Mouse (Mus musculus): Measurements from ENCODE around the gene Pisd. TPM values are rescaled to one million over a fixed set of nuclear protein-coding genes. Genes with fewer than 3 reads are reported as not detected.
"Not testable (repeated sequence)": the region's sequence is repeated elsewhere in the genome, so short reads cannot be mapped to it uniquely, and the experiment has no call there.

The Pisd gene
- polyA plus RNA-seq, 1 experiment, result 39.8 TPM

DNA sequence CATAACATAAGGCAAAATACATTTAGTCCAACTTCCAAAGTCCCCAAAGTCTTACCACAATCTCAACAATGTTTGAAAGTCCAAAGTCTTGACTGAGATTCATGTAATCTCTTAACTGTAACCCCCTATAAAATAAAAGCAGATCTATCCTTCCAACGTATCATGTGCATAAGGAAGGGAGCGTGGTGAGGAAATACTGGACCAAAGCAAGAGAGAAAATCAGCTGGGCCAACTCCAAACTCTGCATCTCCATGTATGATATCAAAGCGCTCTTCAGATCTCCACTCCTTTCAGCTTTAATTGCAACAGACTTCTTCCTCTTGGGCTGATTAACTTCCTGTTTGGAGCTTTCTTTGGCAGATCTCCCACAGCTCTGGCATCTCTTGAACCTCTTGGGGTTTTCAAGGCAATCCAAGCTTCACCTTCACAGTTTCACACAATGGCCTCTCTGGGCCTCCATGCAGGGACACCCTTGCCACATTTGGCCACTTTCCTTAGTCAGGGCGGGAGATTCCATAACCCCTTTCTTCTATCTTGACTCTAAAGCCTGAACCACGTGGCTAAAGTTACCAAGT, 23.8 kb downstream of the Pisd start:
- Histone ChIP-seq H3K36me3 (ENCODE audit: control insufficient read depth, insufficient read depth, low read length) (no peaks in the 10 kb centered on the region), H3K27me3 (ENCODE audit: control insufficient read depth, insufficient read depth, low read length) (no peaks in the 10 kb centered on the region), H3K27ac (ENCODE audit: control insufficient read depth, insufficient read depth, low read length) (no peak overlapping the region), H3K4me1 (replicated peaks; ENCODE audit: control insufficient read depth, insufficient read depth, low read length) (no peaks in the 10 kb centered on the region), H3K4me3 (ENCODE audit: control insufficient read depth, insufficient read depth, low read length) (no peak overlapping the region)
- WGBS, result 59% methylated on average over 5 of the region's 5 CpGs
- no peak for DNase-seq
- TF ChIP-seq POLR2A (IDR thresholded peaks at IDR 0.05; ENCODE audit: control insufficient read depth, extremely low read depth, insufficient read depth, low read length, poor library complexity) (no peak), CTCF (IDR thresholded peaks at IDR 0.05; ENCODE audit: borderline replicate concordance, control insufficient read depth, extremely low read depth, insufficient read depth, low read length, poor library complexity) (no peak)

DNA sequence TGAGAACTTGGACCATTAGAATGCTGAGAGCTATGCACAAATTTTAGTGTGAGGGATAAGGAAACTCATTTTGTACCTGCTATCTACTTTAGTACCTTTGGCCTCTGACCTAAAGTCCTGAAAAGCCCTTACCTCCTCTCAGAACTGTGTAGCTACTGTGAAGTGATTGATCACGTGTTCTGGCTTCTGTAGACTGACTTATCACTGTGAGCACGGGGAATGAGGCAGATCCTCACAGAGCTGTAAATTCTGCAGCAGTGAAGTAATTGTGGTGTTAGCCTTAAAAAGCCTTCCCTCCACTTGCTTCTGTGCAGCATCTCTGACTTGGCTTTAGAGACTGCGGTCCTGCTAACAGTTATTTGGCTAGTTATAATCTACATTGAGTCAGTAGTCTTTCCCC, 24.7 kb downstream of the Pisd start:
- Histone ChIP-seq H3K36me3 (ENCODE audit: control insufficient read depth, insufficient read depth, low read length) (no peaks in the 10 kb centered on the region), H3K4me1 (replicated peaks; ENCODE audit: control insufficient read depth, insufficient read depth, low read length) (no peaks in the 10 kb centered on the region), H3K27ac (ENCODE audit: control insufficient read depth, insufficient read depth, low read length) (no peak overlapping the region), H3K4me3 (ENCODE audit: control insufficient read depth, insufficient read depth, low read length) (no peak overlapping the region), H3K27me3 (ENCODE audit: control insufficient read depth, insufficient read depth, low read length) (no peaks in the 10 kb centered on the region)
- no peak for DNase-seq
- TF ChIP-seq CTCF (IDR thresholded peaks at IDR 0.05; ENCODE audit: borderline replicate concordance, control insufficient read depth, extremely low read depth, insufficient read depth, low read length, poor library complexity) (no peak), POLR2A (IDR thresholded peaks at IDR 0.05; ENCODE audit: control insufficient read depth, extremely low read depth, insufficient read depth, low read length, poor library complexity) (no peak)
- WGBS, result 96% methylated on average over 3 of the region's 3 CpGs

DNA sequence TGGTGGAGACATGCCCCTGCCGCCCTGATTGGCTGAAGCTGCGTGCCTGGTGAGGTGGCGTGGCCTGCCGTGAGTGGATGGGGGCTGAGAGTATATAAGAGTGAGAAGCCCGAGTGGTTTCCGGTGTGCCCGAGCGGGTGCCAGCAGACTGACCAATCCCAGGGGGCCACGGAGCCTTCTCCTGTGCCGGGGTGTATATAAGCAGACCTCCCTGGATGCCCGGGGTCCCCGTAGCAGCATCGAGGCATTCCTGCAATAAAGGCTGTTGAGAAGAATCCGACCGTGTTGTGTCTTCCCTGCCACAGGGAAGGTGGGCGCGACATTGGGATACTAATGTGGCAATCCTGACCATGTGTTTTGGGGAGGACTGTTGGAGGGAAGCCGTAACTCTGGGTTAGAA, 25.1 kb downstream of the Pisd start:
- H3K4me1 ChIP-seq (replicated peaks; ENCODE audit: control insufficient read depth, insufficient read depth, low read length); H3K4me3 ChIP-seq (ENCODE audit: control insufficient read depth, insufficient read depth, low read length); H3K27ac ChIP-seq (ENCODE audit: control insufficient read depth, insufficient read depth, low read length); H3K27me3 ChIP-seq (ENCODE audit: control insufficient read depth, insufficient read depth, low read length); DNase-seq; H3K36me3 ChIP-seq (ENCODE audit: control insufficient read depth, insufficient read depth, low read length): not testable (repeated sequence)
- 97% methylated on average over 18 of the region's 18 CpGs for WGBS

DNA sequence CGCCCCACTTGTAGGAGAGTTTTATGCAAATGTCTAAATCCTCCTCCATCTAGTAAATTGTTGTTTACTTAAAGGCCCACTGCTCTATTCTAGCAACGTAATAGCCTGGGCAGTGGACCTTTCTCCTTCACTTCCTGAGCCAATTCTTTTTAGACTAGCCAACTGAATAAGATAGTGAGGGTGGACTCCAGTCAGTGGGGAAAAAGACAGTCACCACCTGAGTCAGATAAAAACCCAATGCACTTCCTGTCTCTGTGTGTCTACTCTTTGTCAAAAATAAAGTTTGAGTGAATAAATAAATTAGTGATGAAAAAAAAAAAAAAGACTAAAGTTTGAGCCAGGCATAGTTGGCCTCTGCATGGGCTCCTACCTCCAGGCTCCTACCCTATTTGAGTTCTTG, 25.8 kb downstream of the Pisd start:
- H3K27me3 ChIP-seq (ENCODE audit: control insufficient read depth, insufficient read depth, low read length), result no peaks in the 10 kb centered on the region
- no peaks in the 10 kb centered on the region for H3K36me3 ChIP-seq (ENCODE audit: control insufficient read depth, insufficient read depth, low read length)
- H3K4me1 ChIP-seq (replicated peaks; ENCODE audit: control insufficient read depth, insufficient read depth, low read length), result no peaks in the 10 kb centered on the region
- no peak overlapping the region for H3K27ac ChIP-seq (ENCODE audit: control insufficient read depth, insufficient read depth, low read length)
- no peak for TF ChIP-seq POLR2A (IDR thresholded peaks at IDR 0.05; ENCODE audit: control insufficient read depth, extremely low read depth, insufficient read depth, low read length, poor library complexity)
- no peak for TF ChIP-seq CTCF (IDR thresholded peaks at IDR 0.05; ENCODE audit: borderline replicate concordance, control insufficient read depth, extremely low read depth, insufficient read depth, low read length, poor library complexity)
- H3K4me3 ChIP-seq (ENCODE audit: control insufficient read depth, insufficient read depth, low read length), result no peak overlapping the region
- DNase-seq, result no peak
- 85% methylated on average over 2 of the region's 2 CpGs for WGBS

DNA sequence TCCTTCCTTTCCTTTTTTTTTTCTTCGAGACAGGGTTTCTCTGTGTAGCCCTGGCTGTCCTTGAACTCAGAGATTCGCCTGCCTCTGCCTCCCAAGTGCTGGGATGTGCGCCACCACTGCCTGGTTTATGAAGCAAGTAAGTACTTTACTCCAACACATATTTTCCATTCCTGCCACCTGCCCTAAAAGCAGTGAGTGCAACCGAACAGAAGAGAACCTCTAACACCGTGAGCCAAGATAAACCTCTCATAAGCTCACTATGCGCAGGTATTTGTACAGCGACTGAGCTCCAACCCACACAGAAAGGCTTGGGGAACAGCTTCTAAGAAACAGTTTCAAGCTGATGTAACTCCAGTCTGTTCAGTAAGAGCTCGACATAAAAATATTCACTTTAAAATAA, 29.3 kb downstream of the Pisd start:
- H3K27me3 ChIP-seq (ENCODE audit: control insufficient read depth, insufficient read depth, low read length), result no peaks in the 10 kb centered on the region
- TF ChIP-seq POLR2A (IDR thresholded peaks at IDR 0.05; ENCODE audit: control insufficient read depth, extremely low read depth, insufficient read depth, low read length, poor library complexity) (no peak), CTCF (IDR thresholded peaks at IDR 0.05; ENCODE audit: borderline replicate concordance, control insufficient read depth, extremely low read depth, insufficient read depth, low read length, poor library complexity) (no peak)
- WGBS, result 94% methylated on average over 8 of the region's 8 CpGs
- H3K27ac ChIP-seq (ENCODE audit: control insufficient read depth, insufficient read depth, low read length), result no peak overlapping the region
- no peaks in the 10 kb centered on the region for H3K36me3 ChIP-seq (ENCODE audit: control insufficient read depth, insufficient read depth, low read length)
- DNase-seq, result no peak
- H3K4me1 ChIP-seq (replicated peaks; ENCODE audit: control insufficient read depth, insufficient read depth, low read length), result peaks cover 11% of the 10 kb centered on the region
- no peak overlapping the region for H3K4me3 ChIP-seq (ENCODE audit: control insufficient read depth, insufficient read depth, low read length)

DNA sequence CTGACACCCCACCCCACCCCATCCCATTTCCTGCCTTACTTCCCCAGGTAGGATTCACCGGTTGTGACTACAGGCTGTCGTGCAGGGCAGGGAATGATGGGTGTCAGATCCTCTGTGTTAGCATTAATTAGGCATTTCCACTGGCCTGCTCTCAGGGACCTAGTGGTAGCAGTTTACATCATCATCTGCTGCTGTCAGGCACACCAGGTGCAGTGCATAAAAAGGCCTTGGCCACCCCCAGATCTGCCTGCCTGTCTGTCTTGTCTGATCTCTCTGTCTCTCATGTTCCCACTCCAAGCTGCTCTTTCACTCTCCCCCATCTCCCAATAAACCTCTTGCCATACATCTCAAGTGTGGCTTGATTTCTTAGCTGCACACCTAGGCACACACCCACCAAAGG, 33.7 kb downstream of the Pisd start:
- Histone ChIP-seq H3K27ac (ENCODE audit: control insufficient read depth, insufficient read depth, low read length) (no peak overlapping the region), H3K4me3 (ENCODE audit: control insufficient read depth, insufficient read depth, low read length) (no peak overlapping the region), H3K36me3 (ENCODE audit: control insufficient read depth, insufficient read depth, low read length) (no peaks in the 10 kb centered on the region), H3K27me3 (ENCODE audit: control insufficient read depth, insufficient read depth, low read length) (no peaks in the 10 kb centered on the region), H3K4me1 (replicated peaks; ENCODE audit: control insufficient read depth, insufficient read depth, low read length) (peaks cover 27% of the 10 kb centered on the region)
- no peak for TF ChIP-seq CTCF (IDR thresholded peaks at IDR 0.05; ENCODE audit: borderline replicate concordance, control insufficient read depth, extremely low read depth, insufficient read depth, low read length, poor library complexity)
- DNase-seq, result no peak
- WGBS, result 84% methylated on average over 2 of the region's 2 CpGs

DNA sequence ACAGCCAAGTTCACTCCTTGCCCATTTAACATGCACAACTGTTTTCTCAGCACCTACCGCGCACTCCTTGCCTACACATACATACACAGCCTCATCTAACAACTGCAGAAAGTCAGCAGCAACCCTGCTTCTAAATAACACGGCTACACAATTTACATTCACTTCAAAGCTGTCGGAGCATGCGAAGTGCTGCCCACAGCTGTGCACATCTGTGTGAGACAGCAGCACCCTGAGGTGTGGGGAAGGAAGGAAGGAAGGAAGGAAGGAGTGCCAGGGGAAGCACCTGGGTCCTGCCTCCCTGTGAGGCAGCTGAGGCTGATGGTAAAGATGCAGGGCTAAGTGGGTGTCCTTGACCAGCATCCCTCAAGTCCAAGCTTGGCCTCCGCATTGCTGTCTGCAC, 36.5 kb downstream of the Pisd start:
- H3K36me3 ChIP-seq (ENCODE audit: control insufficient read depth, insufficient read depth, low read length), result no peaks in the 10 kb centered on the region
- H3K4me1 ChIP-seq (replicated peaks; ENCODE audit: control insufficient read depth, insufficient read depth, low read length), result peaks cover 34% of the 10 kb centered on the region
- WGBS, result 45% methylated on average over 6 of the region's 6 CpGs

More for the DNA sequence above, 36.5 kb downstream of the Pisd start:
- H3K27ac ChIP-seq (ENCODE audit: control insufficient read depth, insufficient read depth, low read length), result no peak overlapping the region
- peak; percentile 56 for DNase-seq
- TF ChIP-seq CTCF (IDR thresholded peaks at IDR 0.05; ENCODE audit: borderline replicate concordance, control insufficient read depth, extremely low read depth, insufficient read depth, low read length, poor library complexity) (no peak), POLR2A (IDR thresholded peaks at IDR 0.05; ENCODE audit: control insufficient read depth, extremely low read depth, insufficient read depth, low read length, poor library complexity) (no peak)
- no peaks in the 10 kb centered on the region for H3K27me3 ChIP-seq (ENCODE audit: control insufficient read depth, insufficient read depth, low read length)
- no peak overlapping the region for H3K4me3 ChIP-seq (ENCODE audit: control insufficient read depth, insufficient read depth, low read length)
